Mouse (Mus musculus) liver, postnatal 0 days (tissue): ENCODE measurements around the gene Gm20388. TPM values are rescaled to one million over a fixed set of nuclear protein-coding genes. Genes with fewer than 3 reads are reported as not detected.

Experiments used
- ATAC-seq: fragments of 200-750 bp; cut with Nextera tagmentation; 2 replicates; pipeline ENCODE4 v1.8.0; 2017; ENCODE audit warnings: mild to moderate bottlenecking, moderate library complexity
- DNase-seq: peaks from one replicate; pipeline ENCODE4 v3.0.0-alpha.2; 2016
- H3K27ac ChIP-seq: fragments of 300-500 bp; sonication (generic); 2 replicates; pipeline ENCODE4 v1.5.1; 2014; ENCODE audit warnings: antibody characterized with exemption, moderate library complexity, mild to moderate bottlenecking, low read depth
- H3K27me3 ChIP-seq: fragments of 300-500 bp; sonication (generic); 2 replicates; pipeline ENCODE4 v1.6.1; 2014; ENCODE audit warnings: low read length, control low read depth, mixed read lengths; ENCODE audit not compliant: insufficient read depth
- H3K36me3 ChIP-seq: fragments of 300-500 bp; sonication (generic); replicated peaks from 2 replicates; pipeline ENCODE4 v1.6.1; 2014; ENCODE audit warnings: mild to moderate bottlenecking, control low read depth, low read length, moderate library complexity, mixed read lengths; ENCODE audit not compliant: insufficient read depth
- H3K4me1 ChIP-seq: fragments of 300-500 bp; sonication (generic); 2 replicates; pipeline ENCODE4 v1.6.1; 2014; ENCODE audit warnings: antibody characterized with exemption, mild to moderate bottlenecking, control low read depth; ENCODE audit not compliant: insufficient read depth
- H3K4me2 ChIP-seq: fragments of 300-500 bp; sonication (generic); 2 replicates; pipeline ENCODE4 v1.6.1; 2014; ENCODE audit warnings: low read depth, mild to moderate bottlenecking, low read length, moderate library complexity, mixed read lengths
- H3K4me3 ChIP-seq: fragments of 300-500 bp; sonication (generic); 2 replicates; pipeline ENCODE4 v1.5.1; 2014; ENCODE audit warnings: low read depth, low read length
- H3K9ac ChIP-seq: fragments of 300-500 bp; sonication (generic); replicated peaks from 2 replicates; pipeline ENCODE4 v1.6.1; 2014; ENCODE audit warnings: mild to moderate bottlenecking, moderate library complexity
- H3K9me3 ChIP-seq: fragments of 300-500 bp; sonication (generic); 2 replicates; pipeline ENCODE4 v1.6.1; 2016; ENCODE audit warnings: mild to moderate bottlenecking, control low read depth, low read length, mixed read lengths
- CTCF ChIP-seq: sonication (generic); IDR thresholded peaks from 2 replicates; pipeline ENCODE4 v1.5.1; 2016; ENCODE audit warnings: antibody characterized with exemption, low read depth
- EP300 ChIP-seq: IDR thresholded peaks from 2 replicates; pipeline ENCODE4 v1.6.1; 2016; ENCODE audit warnings: antibody characterized with exemption, low read depth, mild to moderate bottlenecking
- WGBS: fragments of 180-500 bp; shearing (Covaris S2); extraction: QIAGEN DNeasy Blood & Tissue Kit; methylation state at CpG from one replicate; pipeline ENCODE4 v1.1.7; 2014; ENCODE audit not compliant: insufficient replicate concordance; 5-methylcytosine and 5-hydroxymethylcytosine counted together
- polyA plus RNA-seq: library from polyadenylated mRNA; unstranded; fragments of >200 nt; fragmentation: Nextera tagmentation; extraction: Ambion mirVana; gene quantifications from 2 replicates; pipeline ENCODE4 v1.2.1, GENCODE M21; 2015

The Gm20388 gene
- polyA plus RNA-seq, 1 experiment from 2014 or later, result not detected

DNA sequence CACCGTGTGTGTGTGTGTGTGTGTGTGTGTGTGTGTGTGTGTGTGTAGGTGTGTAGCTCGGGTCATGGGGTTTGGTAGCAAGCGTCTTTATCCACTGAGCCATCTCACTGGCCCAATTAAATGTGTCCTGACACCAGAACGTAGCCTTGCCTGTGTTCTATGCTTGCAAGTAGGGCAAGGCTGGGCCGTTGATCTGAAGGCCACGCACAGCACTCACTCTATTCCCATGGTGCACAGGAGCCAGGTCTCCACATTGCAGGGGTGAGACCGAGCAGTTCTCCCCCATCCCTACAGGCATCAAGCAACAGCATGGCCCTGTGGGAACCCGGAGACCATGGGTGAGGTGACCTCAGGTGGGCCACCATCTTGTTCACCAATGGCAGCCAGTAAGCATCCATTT is 511.6 kb downstream of the Gm20388 start:
- no peak overlapping the region for H3K4me2 ChIP-seq
- H3K36me3 ChIP-seq, result no peaks in the 10 kb centered on the region
- 79% methylated on average over 8 of the region's 8 CpGs for WGBS
- TF ChIP-seq CTCF, result no peak
- no peak for TF ChIP-seq EP300
- DNase-seq, result no peak
- H3K4me3 ChIP-seq, result no peak overlapping the region
- no peak for ATAC-seq
- H3K4me1 ChIP-seq, result peaks cover 28% of the 10 kb centered on the region
- H3K27ac ChIP-seq, result no peak overlapping the region
- H3K9ac ChIP-seq, result no peak overlapping the region
- no peaks in the 10 kb centered on the region for H3K27me3 ChIP-seq
- H3K9me3 ChIP-seq, result no peaks in the 10 kb centered on the region

GRCm38 (mm10) chr8:120423576-120423975 is 512.9 kb downstream of the Gm20388 start:
- Histone ChIP-seq H3K4me2 (no peak overlapping the region), H3K4me3 (no peak overlapping the region), H3K9me3 (no peaks in the 10 kb centered on the region), H3K9ac (no peak overlapping the region), H3K27me3 (no peaks in the 10 kb centered on the region), H3K4me1 (peaks cover 18% of the 10 kb centered on the region), H3K27ac (no peak overlapping the region), H3K36me3 (no peaks in the 10 kb centered on the region)
- 40% methylated on average over 7 of the region's 7 CpGs for WGBS
- no peak for DNase-seq
- TF ChIP-seq CTCF, result no peak
- TF ChIP-seq EP300, result no peak
- no peak for ATAC-seq

DNA sequence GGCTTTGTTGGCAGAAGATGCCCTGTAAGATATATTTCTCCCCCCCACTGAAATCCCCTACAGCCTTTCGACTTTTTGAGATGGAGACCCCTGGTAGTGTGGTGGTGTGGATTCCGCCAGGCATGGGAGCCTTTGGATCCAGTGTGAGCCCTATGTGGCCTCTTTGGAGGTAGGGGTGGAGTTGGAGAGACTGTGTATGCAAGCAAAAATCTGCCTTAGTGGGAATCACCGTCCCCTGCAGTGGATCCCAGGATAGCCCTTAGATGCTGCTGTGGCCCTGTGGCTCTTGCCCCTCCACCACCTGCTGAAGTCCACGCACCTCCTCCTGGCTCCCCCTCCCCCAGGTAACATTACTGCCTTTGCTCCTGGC is 514.2 kb downstream of the Gm20388 start:
- H3K4me3 ChIP-seq, result no peak overlapping the region
- no peak overlapping the region for H3K27ac ChIP-seq
- H3K4me2 ChIP-seq, result no peak overlapping the region
- H3K9ac ChIP-seq, result no peak overlapping the region
- WGBS, result 76% methylated on average over 4 of the region's 4 CpGs
- DNase-seq, result no peak
- no peak for ATAC-seq
- no peaks in the 10 kb centered on the region for H3K36me3 ChIP-seq
- H3K9me3 ChIP-seq, result no peaks in the 10 kb centered on the region
- H3K4me1 ChIP-seq, result peaks cover 11% of the 10 kb centered on the region
- H3K27me3 ChIP-seq, result no peaks in the 10 kb centered on the region
- TF ChIP-seq EP300, result no peak
- TF ChIP-seq CTCF, result no peak

- H3K36me3 ChIP-seq, result no peaks in the 10 kb centered on the region
- no peaks in the 10 kb centered on the region for H3K9me3 ChIP-seq
- no peak overlapping the region for H3K27ac ChIP-seq
- DNase-seq (no peak), ATAC-seq (no peak)
- H3K4me3 ChIP-seq, result no peak overlapping the region
- H3K4me2 ChIP-seq, result no peak overlapping the region
- H3K9ac ChIP-seq, result no peak overlapping the region
- no peak for TF ChIP-seq CTCF
- TF ChIP-seq EP300, result no peak
- no peaks in the 10 kb centered on the region for H3K27me3 ChIP-seq
- peaks cover 11% of the 10 kb centered on the region for H3K4me1 ChIP-seq
- WGBS, result 61% methylated on average over 8 of the region's 8 CpGs
Measured at GRCm38 (mm10) chr8:120425199-120425941, 514.7 kb downstream of the Gm20388 start.

DNA sequence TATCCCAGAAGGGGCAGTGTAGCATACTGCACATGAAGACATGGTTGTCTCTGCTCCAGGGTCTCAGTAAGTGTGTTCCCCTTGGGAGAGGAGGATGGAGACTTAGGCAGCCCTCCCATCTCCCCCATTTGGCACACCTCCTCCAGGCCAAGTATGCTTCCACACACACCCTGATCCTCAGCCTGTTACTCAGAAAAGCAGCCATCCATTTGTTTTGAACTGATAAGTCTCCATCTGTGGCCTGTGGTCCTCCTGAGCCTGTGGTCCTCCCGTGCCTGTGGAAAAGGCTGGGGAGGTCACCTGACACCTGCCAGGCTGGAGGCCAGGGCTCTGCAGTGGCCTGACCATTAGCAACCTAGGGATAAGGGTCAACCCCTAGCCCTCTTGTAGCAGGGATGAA is 515.5 kb downstream of the Gm20388 start:
- ATAC-seq (0 out of 2 replicates have a peak, but pooled peaks have one; percentile 28), DNase-seq (no peak)
- Histone ChIP-seq H3K4me1 (peaks cover 11% of the 10 kb centered on the region), H3K27ac (no peak overlapping the region), H3K4me3 (no peak overlapping the region), H3K9ac (no peak overlapping the region), H3K27me3 (no peaks in the 10 kb centered on the region), H3K36me3 (no peaks in the 10 kb centered on the region), H3K9me3 (no peaks in the 10 kb centered on the region), H3K4me2 (no peak overlapping the region)
- TF ChIP-seq EP300, result no peak
- TF ChIP-seq CTCF, result no peak
- 26% methylated on average over 1 of the region's 1 CpGs for WGBS

- no peaks in the 10 kb centered on the region for H3K36me3 ChIP-seq
- peaks cover 11% of the 10 kb centered on the region for H3K4me1 ChIP-seq
- H3K4me2 ChIP-seq, result no peak overlapping the region
- TF ChIP-seq CTCF (no peak), EP300 (no peak)
- no peak overlapping the region for H3K9ac ChIP-seq
- H3K9me3 ChIP-seq, result no peaks in the 10 kb centered on the region
- H3K4me3 ChIP-seq, result no peak overlapping the region
- DNase-seq (peak; percentile 39), ATAC-seq (peak; percentile 9; the same call in 1 of the 2 replicates)
- H3K27ac ChIP-seq, result no peak overlapping the region
- 59% methylated on average over 19 of the region's 20 CpGs for WGBS
- H3K27me3 ChIP-seq, result no peaks in the 10 kb centered on the region
Measured at GRCm38 (mm10) chr8:120426622-120427385, 516.2 kb downstream of the Gm20388 start.
